Mouse (Mus musculus) neural tube, embryonic 13.5 days (tissue): ENCODE measurements around the gene Fam19a3. TPM values are rescaled to one million over a fixed set of nuclear protein-coding genes. Genes with fewer than 3 reads are reported as not detected.
A peak's percentile ranks its signal among the peaks of the same experiment; 100 is the strongest.

Experiments
- ATAC-seq: fragments of 200-750 bp; cut with Nextera tagmentation; 2 replicates; pipeline ENCODE4 v1.8.0; 2017; ENCODE audit warnings: low read depth, mild to moderate bottlenecking, moderate TSS enrichment, moderate library complexity
- H3K27ac ChIP-seq: fragments of 300-500 bp; sonication (generic); replicated peaks from 2 replicates; pipeline ENCODE4 v1.5.1; 2015; ENCODE audit warnings: moderate library complexity, mild to moderate bottlenecking, inconsistent platforms
- H3K27me3 ChIP-seq: fragments of 300-500 bp; sonication (generic); 2 replicates; pipeline ENCODE4 v1.6.1; 2015; ENCODE audit warnings: mild to moderate bottlenecking, inconsistent platforms
- H3K36me3 ChIP-seq: fragments of 300-500 bp; sonication (generic); 2 replicates; pipeline ENCODE4 v1.6.1; 2015; ENCODE audit warnings: mild to moderate bottlenecking, inconsistent platforms
- H3K4me1 ChIP-seq: fragments of 300-500 bp; sonication (generic); replicated peaks from 2 replicates; pipeline ENCODE4 v1.6.1; 2015; ENCODE audit warnings: inconsistent platforms
- H3K4me2 ChIP-seq: fragments of 300-500 bp; sonication (generic); 2 replicates; pipeline ENCODE4 v1.6.1; 2015; ENCODE audit warnings: inconsistent platforms, mild to moderate bottlenecking, moderate library complexity
- H3K4me3 ChIP-seq: fragments of 300-500 bp; sonication (generic); 2 replicates; pipeline ENCODE4 v1.5.1; 2015; ENCODE audit warnings: mild to moderate bottlenecking, inconsistent platforms
- H3K9ac ChIP-seq: fragments of 300-500 bp; sonication (generic); 2 replicates; pipeline ENCODE4 v1.6.1; 2015; ENCODE audit warnings: moderate library complexity, mild to moderate bottlenecking, inconsistent platforms
- H3K9me3 ChIP-seq: fragments of 300-500 bp; sonication (generic); 2 replicates; pipeline ENCODE4 v1.6.1; 2016; ENCODE audit warnings: inconsistent platforms
- WGBS: fragments of 180-500 bp; shearing (Covaris S2); methylation state at CpG from one replicate; pipeline ENCODE4 v1.1.7; 2015; 5-methylcytosine and 5-hydroxymethylcytosine counted together
- polyA plus RNA-seq: library from polyadenylated mRNA; unstranded; fragments of >200 nt; fragmentation: Nextera tagmentation; extraction: Ambion mirVana; gene quantifications from 2 replicates; pipeline ENCODE4 v1.2.1, GENCODE M21; 2015

Gene Fam19a3
- polyA plus RNA-seq, 1 experiment from 2014 or later, result not detected

DNA sequence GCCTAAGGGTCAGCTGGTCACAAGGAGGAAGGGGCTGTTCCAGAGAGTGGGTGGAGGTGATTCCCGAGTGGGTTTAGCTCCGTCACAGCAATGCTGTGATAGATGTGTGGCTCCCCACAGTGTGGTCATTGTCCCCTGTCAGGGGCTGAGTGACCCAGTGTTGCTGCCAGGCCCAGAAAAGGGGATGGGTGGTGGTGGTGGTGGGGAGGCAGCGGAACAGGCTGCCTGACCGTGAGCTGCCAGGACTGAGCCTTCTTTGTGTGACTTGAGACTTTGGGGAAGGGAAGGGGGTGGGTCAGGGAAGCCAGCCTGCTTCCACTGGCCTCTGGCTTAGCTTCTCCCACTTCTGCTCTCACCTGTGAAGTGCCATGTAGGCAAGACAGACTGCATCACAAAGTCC is 9.4 kb upstream of the Fam19a3 start:
- peaks cover 13% of the 10 kb centered on the region for H3K27me3 ChIP-seq
- H3K4me3 ChIP-seq, result peak overlapping the region; percentile 45
- peaks cover 78% of the 10 kb centered on the region for H3K4me1 ChIP-seq
- no peak for ATAC-seq
- peak overlapping the region; percentile 72; the same call in 1 of the 2 replicates for H3K9ac ChIP-seq
- H3K9me3 ChIP-seq, result no peaks in the 10 kb centered on the region
- H3K27ac ChIP-seq, result peak overlapping the region; percentile 62
- 26% methylated on average over 4 of the region's 4 CpGs for WGBS
- H3K36me3 ChIP-seq, result 0 out of 2 replicates have a peak, but pooled peaks cover 8% of the 10 kb centered on the region
- peak overlapping the region; percentile 86 for H3K4me2 ChIP-seq

DNA sequence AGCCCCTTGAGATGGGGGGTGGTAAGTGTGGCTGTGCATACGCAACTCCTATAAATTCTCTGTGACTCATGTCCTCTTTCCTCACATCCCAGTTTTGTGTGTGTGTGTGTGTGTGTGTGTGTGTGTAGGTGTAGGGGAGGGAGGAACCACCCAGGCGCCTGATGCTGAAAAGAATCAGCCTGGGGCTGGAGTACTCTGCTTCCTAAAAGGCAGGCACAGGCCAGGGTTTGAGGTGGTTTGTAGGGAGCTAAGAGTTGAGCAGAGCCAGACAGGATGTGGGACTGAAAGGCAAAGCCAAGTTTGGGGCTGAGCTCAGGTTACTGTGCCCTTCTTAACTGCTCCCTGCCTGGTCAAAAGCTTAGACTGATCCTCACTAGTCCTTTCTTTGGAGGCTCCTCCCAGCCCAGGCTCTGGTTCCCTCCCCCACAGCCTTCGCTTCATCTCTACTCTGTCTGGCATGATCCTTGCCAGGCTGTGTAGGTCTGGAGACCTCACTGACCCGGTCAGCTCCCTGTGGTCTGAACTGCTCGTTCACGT is 8.8 kb upstream of the Fam19a3 start:
- H3K4me1 ChIP-seq, result peaks cover 73% of the 10 kb centered on the region
- peak overlapping the region; percentile 72 for H3K9ac ChIP-seq
- ATAC-seq, result 0 out of 2 replicates have a peak, but pooled peaks have one; percentile 8
- WGBS, result 25% methylated on average over 6 of the region's 6 CpGs
- peaks cover 18% of the 10 kb centered on the region for H3K27me3 ChIP-seq
- no peaks in the 10 kb centered on the region for H3K9me3 ChIP-seq
- H3K27ac ChIP-seq, result peak overlapping the region; percentile 62
- 0 out of 2 replicates have a peak, but pooled peaks cover 3% of the 10 kb centered on the region for H3K36me3 ChIP-seq
- peak overlapping the region; percentile 86 for H3K4me2 ChIP-seq
- H3K4me3 ChIP-seq, result peak overlapping the region; percentile 45

- Histone ChIP-seq H3K9ac (peak overlapping the region; percentile 72), H3K36me3 (no peaks in the 10 kb centered on the region), H3K4me1 (peaks cover 66% of the 10 kb centered on the region), H3K27me3 (peaks cover 24% of the 10 kb centered on the region), H3K4me3 (peak overlapping the region; percentile 45), H3K4me2 (peak overlapping the region; percentile 86), H3K27ac (peak overlapping the region; percentile 62), H3K9me3 (no peaks in the 10 kb centered on the region)
- WGBS, result 42% methylated on average over 13 of the region's 13 CpGs
- ATAC-seq, result no peak
These were observed 8.2 kb upstream of the Fam19a3 start for GRCm38 (mm10) chr3:104789822-104790221.

DNA sequence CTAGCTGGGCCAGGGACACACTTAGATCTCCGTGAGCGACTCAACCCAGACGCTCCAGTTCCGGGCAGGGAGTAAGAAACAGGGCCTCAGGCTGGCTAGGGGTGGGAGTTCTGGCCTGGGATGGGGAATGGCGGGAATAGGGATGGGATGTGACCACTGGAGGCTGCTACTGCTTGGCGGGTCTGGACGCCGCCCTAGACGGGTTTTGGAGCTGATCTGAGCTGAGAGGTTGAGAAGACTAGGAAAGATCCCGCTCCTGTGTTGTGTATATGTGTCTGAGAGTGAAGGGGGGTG is 7.6 kb upstream of the Fam19a3 start:
- peaks cover 61% of the 10 kb centered on the region for H3K4me1 ChIP-seq
- WGBS, result 3% methylated on average over 10 of the region's 10 CpGs
- H3K4me3 ChIP-seq, result peak overlapping the region; percentile 45
- peak overlapping the region; percentile 72 for H3K9ac ChIP-seq
- ATAC-seq, result peak; percentile 24; the same call in 1 of the 2 replicates
- H3K4me2 ChIP-seq, result peak overlapping the region; percentile 86
- H3K27me3 ChIP-seq, result peaks cover 30% of the 10 kb centered on the region
- no peaks in the 10 kb centered on the region for H3K36me3 ChIP-seq
- no peaks in the 10 kb centered on the region for H3K9me3 ChIP-seq
- H3K27ac ChIP-seq, result peak overlapping the region; percentile 62

DNA sequence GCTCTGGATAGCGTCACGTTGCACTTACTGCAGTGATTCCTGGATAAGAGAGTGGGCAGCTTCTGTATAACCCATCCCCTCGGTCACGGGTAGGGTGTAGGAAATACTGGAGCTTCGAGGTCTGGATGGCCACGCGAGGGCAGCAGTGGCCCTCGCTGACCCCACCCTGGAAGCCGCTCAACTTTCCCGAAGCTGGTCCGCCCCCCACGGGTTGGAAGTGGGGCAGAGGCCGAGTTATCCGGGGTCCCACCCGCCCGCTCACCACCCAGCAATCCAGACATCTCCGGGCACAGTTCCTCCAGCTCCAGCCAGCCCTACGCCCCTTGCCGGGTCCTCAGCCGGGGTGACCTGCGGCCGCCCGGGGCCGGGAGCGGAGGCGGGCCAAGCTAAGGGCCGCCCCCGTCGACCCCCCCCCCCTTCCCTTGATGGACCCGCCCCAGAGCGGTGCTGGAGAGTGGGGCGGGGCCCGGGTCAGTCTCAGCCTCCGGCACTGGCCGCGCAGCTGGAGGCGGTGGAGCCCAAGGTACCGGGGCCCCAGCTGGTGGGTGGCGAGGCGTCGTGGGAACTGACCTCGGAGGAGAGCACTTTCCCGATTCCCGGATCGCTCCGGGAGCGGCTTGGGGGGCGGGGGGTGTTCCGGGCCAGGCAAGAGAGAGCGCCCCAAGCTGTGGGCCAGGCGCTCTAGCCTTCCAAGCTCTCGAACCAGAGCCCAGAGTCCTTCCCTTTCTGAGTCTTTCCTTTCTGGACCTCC is 7.1 kb upstream of the Fam19a3 start:
- H3K4me1 ChIP-seq, result peaks cover 55% of the 10 kb centered on the region
- peak; percentile 84 for ATAC-seq
- peak overlapping the region; percentile 72 for H3K9ac ChIP-seq
- peak overlapping the region; percentile 86 for H3K4me2 ChIP-seq
- H3K36me3 ChIP-seq, result no peaks in the 10 kb centered on the region
- H3K9me3 ChIP-seq, result no peaks in the 10 kb centered on the region
- peaks cover 35% of the 10 kb centered on the region for H3K27me3 ChIP-seq
- H3K4me3 ChIP-seq, result peak overlapping the region; percentile 45
- H3K27ac ChIP-seq, result peak overlapping the region; percentile 62
- 0% methylated on average over 45 of the region's 52 CpGs for WGBS

DNA sequence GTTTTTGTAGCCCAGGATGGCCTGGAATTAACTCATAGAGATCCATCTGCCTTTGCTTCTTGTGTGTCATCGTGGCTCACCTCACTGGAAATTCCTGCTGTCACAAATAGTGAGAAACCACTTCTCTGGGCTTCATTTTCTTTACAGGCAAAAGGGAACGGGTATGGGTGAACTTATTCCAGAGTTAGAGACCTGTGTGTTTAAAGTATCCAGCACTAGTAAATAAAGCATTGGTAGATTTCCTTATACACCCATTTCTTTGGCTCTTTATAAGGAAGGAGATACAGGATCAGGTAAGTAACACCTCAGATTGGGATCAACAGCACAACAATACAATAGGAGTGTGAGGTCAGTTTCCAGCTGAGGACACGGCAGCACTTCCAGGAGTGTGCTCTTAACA is 6.4 kb upstream of the Fam19a3 start, which contains the start of gene Rhoc:
Rhoc (plus strand) TSS at position 301 of the 400 bp plus-strand sequence.
- Histone ChIP-seq H3K36me3 (no peaks in the 10 kb centered on the region), H3K27ac (peak within 1 kb of the TSS; percentile 62), H3K27me3 (peaks cover 42% of the 10 kb centered on the region), H3K9ac (peak within 1 kb of the TSS; percentile 72), H3K9me3 (no peaks in the 10 kb centered on the region), H3K4me2 (peak within 1 kb of the TSS; percentile 86), H3K4me1 (peaks cover 49% of the 10 kb centered on the region), H3K4me3 (peak within 1 kb of the TSS; percentile 45)
- WGBS, result 39% methylated on average over 3 of the region's 3 CpGs
- ATAC-seq, result no peak

GRCm38 (mm10) chr3:104785284-104785683 is 3.6 kb upstream of the Fam19a3 start:
- Histone ChIP-seq H3K27me3 (peaks cover 70% of the 10 kb centered on the region), H3K36me3 (no peaks in the 10 kb centered on the region), H3K9ac (no peak overlapping the region), H3K27ac (no peak overlapping the region), H3K9me3 (no peaks in the 10 kb centered on the region), H3K4me3 (no peak overlapping the region), H3K4me2 (no peak overlapping the region), H3K4me1 (peaks cover 42% of the 10 kb centered on the region)
- ATAC-seq, result no peak
- WGBS, result 85% methylated on average over 6 of the region's 6 CpGs

- no peak overlapping the region for H3K9ac ChIP-seq
- H3K36me3 ChIP-seq, result no peaks in the 10 kb centered on the region
- ATAC-seq, result no peak
- no peak overlapping the region for H3K27ac ChIP-seq
- peaks cover 71% of the 10 kb centered on the region for H3K27me3 ChIP-seq
- H3K9me3 ChIP-seq, result no peaks in the 10 kb centered on the region
- peaks cover 29% of the 10 kb centered on the region for H3K4me1 ChIP-seq
- no peak overlapping the region for H3K4me3 ChIP-seq
- WGBS, result 40% methylated on average over 14 of the region's 14 CpGs
- H3K4me2 ChIP-seq, result no peak overlapping the region
These were observed 2.4 kb upstream of the Fam19a3 start for GRCm38 (mm10) chr3:104783971-104784500.

GRCm38 (mm10) chr3:104782061-104782681 is 531 bp upstream of the Fam19a3 start:
- Histone ChIP-seq H3K27ac (no peak overlapping the region), H3K9me3 (no peaks in the 10 kb centered on the region), H3K27me3 (peaks cover 89% of the 10 kb centered on the region), H3K4me1 (peaks cover 25% of the 10 kb centered on the region), H3K4me2 (peak overlapping the region; percentile 78), H3K36me3 (no peaks in the 10 kb centered on the region), H3K4me3 (peak overlapping the region; percentile 43; the same call in 1 of the 2 replicates), H3K9ac (no peak overlapping the region; the same call in 1 of the 2 replicates)
- WGBS, result 13% methylated on average over 12 of the region's 12 CpGs
- ATAC-seq, result no peak

- Histone ChIP-seq H3K27me3 (peaks cover 98% of the 10 kb centered on the region), H3K36me3 (no peaks in the 10 kb centered on the region), H3K4me2 (peak within 1 kb of the TSS; percentile 78), H3K4me3 (peak within 1 kb of the TSS; percentile 43), H3K27ac (no peak within 1 kb of the TSS), H3K9me3 (no peaks in the 10 kb centered on the region), H3K9ac (peak within 1 kb of the TSS; percentile 64), H3K4me1 (peaks cover 29% of the 10 kb centered on the region)
- WGBS, result 1% methylated on average over 56 of the region's 56 CpGs
- 0 out of 2 replicates have a peak, but pooled peaks have one; percentile 41 for ATAC-seq
These were observed 849 bp downstream of the Fam19a3 start, which contains the start of gene Ppm1j for GRCm38 (mm10) chr3:104780561-104781420. Gene Ppm1j, plus strand, starts transcription at chr3:104781056.

GRCm38 (mm10) chr3:104779949-104780348 is 1.7 kb downstream of the Fam19a3 start:
- no peak overlapping the region for H3K9ac ChIP-seq
- no peak overlapping the region for H3K4me3 ChIP-seq
- no peak overlapping the region for H3K4me2 ChIP-seq
- no peaks in the 10 kb centered on the region for H3K9me3 ChIP-seq
- no peak overlapping the region for H3K27ac ChIP-seq
- no peak for ATAC-seq
- no peaks in the 10 kb centered on the region for H3K36me3 ChIP-seq
- under 1% methylated on average over 7 of the region's 7 CpGs for WGBS
- peaks cover 95% of the 10 kb centered on the region for H3K27me3 ChIP-seq
- H3K4me1 ChIP-seq, result peaks cover 29% of the 10 kb centered on the region
